Mouse (Mus musculus) embryonic facial prominence, embryonic 15.5 days (tissue): ENCODE results near the gene Dhx35. TPM values are rescaled to one million over a fixed set of nuclear protein-coding genes. Genes with fewer than 3 reads are reported as not detected.

Experiments
- ATAC-seq: fragments of 200-750 bp; cut with Nextera tagmentation; 2 replicates; pipeline ENCODE4 v1.8.0; 2017; ENCODE audit warnings: low read depth, moderate TSS enrichment; ENCODE audit not compliant: insufficient number of reproducible peaks, low FRiP score, low TSS enrichment
- H3K27ac ChIP-seq: fragments of 300-500 bp; sonication (generic); replicated peaks from 2 replicates; pipeline ENCODE4 v1.5.1; 2015; ENCODE audit warnings: mild to moderate bottlenecking, inconsistent platforms
- H3K27me3 ChIP-seq: fragments of 300-500 bp; sonication (generic); 2 replicates; pipeline ENCODE4 v1.6.1; 2015; ENCODE audit warnings: inconsistent platforms
- H3K36me3 ChIP-seq: fragments of 300-500 bp; sonication (generic); 2 replicates; pipeline ENCODE4 v1.6.1; 2015; ENCODE audit warnings: mild to moderate bottlenecking, inconsistent platforms
- H3K4me1 ChIP-seq: fragments of 300-500 bp; sonication (generic); 2 replicates; pipeline ENCODE4 v1.6.1; 2015; ENCODE audit warnings: inconsistent platforms
- H3K4me2 ChIP-seq: fragments of 300-500 bp; sonication (generic); replicated peaks from 2 replicates; pipeline ENCODE4 v1.6.1; 2015; ENCODE audit warnings: mild to moderate bottlenecking, inconsistent platforms
- H3K4me3 ChIP-seq: fragments of 300-500 bp; sonication (generic); replicated peaks from 2 replicates; pipeline ENCODE4 v1.5.1; 2015; ENCODE audit warnings: mild to moderate bottlenecking, inconsistent platforms
- H3K9ac ChIP-seq: fragments of 300-500 bp; sonication (generic); 2 replicates; pipeline ENCODE4 v1.6.1; 2015; ENCODE audit warnings: inconsistent platforms
- H3K9me3 ChIP-seq: fragments of 300-500 bp; sonication (generic); replicated peaks from 2 replicates; pipeline ENCODE4 v1.6.1; 2016; ENCODE audit warnings: inconsistent platforms
- WGBS: fragments of 180-500 bp; shearing (Covaris S2); methylation state at CpG from one replicate; pipeline ENCODE4 v1.1.7; 2015; 5-methylcytosine and 5-hydroxymethylcytosine counted together
- polyA plus RNA-seq: library from polyadenylated mRNA; unstranded; fragments of >200 nt; fragmentation: Nextera tagmentation; extraction: Ambion mirVana; gene quantifications from 2 replicates; pipeline ENCODE4 v1.2.1, GENCODE M21; 2015

The Dhx35 gene
- polyA plus RNA-seq, 1 experiment from 2014 or later, result 12.5 TPM

GRCm38 (mm10) chr2:158772808-158773207 lies 21.8 kb upstream of the Dhx35 start:
- Histone ChIP-seq H3K9ac (no peak overlapping the region), H3K9me3 (no peaks in the 10 kb centered on the region), H3K27me3 (no peaks in the 10 kb centered on the region), H3K36me3 (peaks cover 13% of the 10 kb centered on the region; the same call in 1 of the 2 replicates), H3K27ac (no peak overlapping the region), H3K4me1 (peaks cover 65% of the 10 kb centered on the region), H3K4me2 (no peak overlapping the region), H3K4me3 (no peak overlapping the region)
- no peak for ATAC-seq
- 88% methylated on average over 13 of the region's 13 CpGs for WGBS

- WGBS, result 67% methylated on average over 8 of the region's 8 CpGs
- Histone ChIP-seq H3K27me3 (no peaks in the 10 kb centered on the region), H3K4me1 (peaks cover 56% of the 10 kb centered on the region), H3K9me3 (no peaks in the 10 kb centered on the region), H3K9ac (no peak overlapping the region), H3K4me2 (no peak overlapping the region), H3K4me3 (no peak overlapping the region), H3K36me3 (peaks cover 13% of the 10 kb centered on the region; the same call in 1 of the 2 replicates), H3K27ac (no peak overlapping the region)
- no peak for ATAC-seq
Observed at GRCm38 (mm10) chr2:158774886-158775285, 19.7 kb upstream of the Dhx35 start.

GRCm38 (mm10) chr2:158776716-158777115 lies 17.9 kb upstream of the Dhx35 start:
- H3K9me3 ChIP-seq, result no peaks in the 10 kb centered on the region
- no peak overlapping the region for H3K4me2 ChIP-seq
- 79% methylated on average over 4 of the region's 4 CpGs for WGBS
- peaks cover 38% of the 10 kb centered on the region for H3K4me1 ChIP-seq
- H3K36me3 ChIP-seq, result peaks cover 29% of the 10 kb centered on the region
- H3K27ac ChIP-seq, result no peak overlapping the region
- H3K27me3 ChIP-seq, result no peaks in the 10 kb centered on the region
- no peak overlapping the region for H3K9ac ChIP-seq
- H3K4me3 ChIP-seq, result no peak overlapping the region
- no peak for ATAC-seq

GRCm38 (mm10) chr2:158777490-158777889 lies 17.1 kb upstream of the Dhx35 start:
- H3K4me2 ChIP-seq, result no peak overlapping the region
- peaks cover 32% of the 10 kb centered on the region for H3K4me1 ChIP-seq
- H3K9me3 ChIP-seq, result no peaks in the 10 kb centered on the region
- 74% methylated on average over 6 of the region's 6 CpGs for WGBS
- H3K27me3 ChIP-seq, result no peaks in the 10 kb centered on the region
- no peak overlapping the region for H3K9ac ChIP-seq
- peaks cover 32% of the 10 kb centered on the region for H3K36me3 ChIP-seq
- ATAC-seq, result no peak
- H3K4me3 ChIP-seq, result no peak overlapping the region
- H3K27ac ChIP-seq, result no peak overlapping the region

GRCm38 (mm10) chr2:158778349-158778748 lies 16.3 kb upstream of the Dhx35 start:
- H3K36me3 ChIP-seq, result peaks cover 34% of the 10 kb centered on the region
- no peaks in the 10 kb centered on the region for H3K27me3 ChIP-seq
- no peaks in the 10 kb centered on the region for H3K9me3 ChIP-seq
- no peak overlapping the region; the same call in 1 of the 2 replicates for H3K27ac ChIP-seq
- H3K9ac ChIP-seq, result no peak overlapping the region
- H3K4me1 ChIP-seq, result peaks cover 28% of the 10 kb centered on the region
- H3K4me3 ChIP-seq, result no peak overlapping the region
- H3K4me2 ChIP-seq, result no peak overlapping the region
- WGBS, result 60% methylated on average over 7 of the region's 7 CpGs
- ATAC-seq, result no peak

- Histone ChIP-seq H3K9ac (no peak overlapping the region), H3K36me3 (peaks cover 52% of the 10 kb centered on the region), H3K4me3 (no peak overlapping the region), H3K27ac (no peak overlapping the region), H3K4me2 (no peak overlapping the region), H3K9me3 (no peaks in the 10 kb centered on the region), H3K4me1 (peaks cover 24% of the 10 kb centered on the region), H3K27me3 (no peaks in the 10 kb centered on the region)
- ATAC-seq, result no peak
- 96% methylated on average over 7 of the region's 7 CpGs for WGBS
Observed at GRCm38 (mm10) chr2:158781126-158781525, 13.5 kb upstream of the Dhx35 start.

- Histone ChIP-seq H3K9me3 (no peaks in the 10 kb centered on the region), H3K9ac (no peak overlapping the region), H3K36me3 (peaks cover 40% of the 10 kb centered on the region), H3K4me1 (no peaks in the 10 kb centered on the region), H3K4me2 (no peak overlapping the region), H3K27me3 (no peaks in the 10 kb centered on the region), H3K27ac (no peak overlapping the region), H3K4me3 (no peak overlapping the region)
- ATAC-seq, result no peak
- 84% methylated on average over 14 of the region's 14 CpGs for WGBS
Observed at GRCm38 (mm10) chr2:158786927-158787795, 7.4 kb upstream of the Dhx35 start.

GRCm38 (mm10) chr2:158795043-158795442 lies 436 bp downstream of the Dhx35 start:
- Histone ChIP-seq H3K4me3 (peak overlapping the region; percentile 91), H3K4me2 (peak overlapping the region; percentile 75), H3K27ac (peak overlapping the region; percentile 86), H3K9me3 (no peaks in the 10 kb centered on the region), H3K4me1 (peaks cover 22% of the 10 kb centered on the region), H3K27me3 (no peaks in the 10 kb centered on the region), H3K36me3 (no peaks in the 10 kb centered on the region), H3K9ac (peak overlapping the region; percentile 63)
- WGBS, result 11% methylated on average over 15 of the region's 15 CpGs
- no peak for ATAC-seq

GRCm38 (mm10) chr2:158795875-158796274 lies 1.3 kb downstream of the Dhx35 start:
- H3K36me3 ChIP-seq, result no peaks in the 10 kb centered on the region
- 80% methylated on average over 2 of the region's 2 CpGs for WGBS

GRCm38 (mm10) chr2:158799328-158799727 lies 4.7 kb downstream of the Dhx35 start:
- H3K9ac ChIP-seq, result no peak overlapping the region
- no peaks in the 10 kb centered on the region for H3K27me3 ChIP-seq
- peak overlapping the region; percentile 40 for H3K27ac ChIP-seq
- peaks cover 20% of the 10 kb centered on the region; the same call in 1 of the 2 replicates for H3K36me3 ChIP-seq
- no peaks in the 10 kb centered on the region for H3K9me3 ChIP-seq
- no peak overlapping the region for H3K4me2 ChIP-seq
- H3K4me1 ChIP-seq, result peaks cover 17% of the 10 kb centered on the region
- 42% methylated on average over 4 of the region's 4 CpGs for WGBS
- no peak for ATAC-seq
- no peak overlapping the region for H3K4me3 ChIP-seq

More at GRCm38 (mm10) chr2:158795875-158796274, 1.3 kb downstream of the Dhx35 start:
- no peak for ATAC-seq
- H3K9ac ChIP-seq, result no peak overlapping the region
- no peak overlapping the region for H3K4me3 ChIP-seq
- no peaks in the 10 kb centered on the region for H3K27me3 ChIP-seq
- H3K27ac ChIP-seq, result no peak overlapping the region
- no peak overlapping the region; the same call in 1 of the 2 replicates for H3K4me2 ChIP-seq
- H3K4me1 ChIP-seq, result peaks cover 22% of the 10 kb centered on the region
- no peaks in the 10 kb centered on the region for H3K9me3 ChIP-seq

- no peak for ATAC-seq
- Histone ChIP-seq H3K9me3 (no peaks in the 10 kb centered on the region), H3K27me3 (no peaks in the 10 kb centered on the region), H3K36me3 (peaks cover 26% of the 10 kb centered on the region; the same call in 1 of the 2 replicates), H3K9ac (no peak overlapping the region), H3K4me2 (no peak overlapping the region), H3K4me1 (0 out of 2 replicates have a peak, but pooled peaks cover 13% of the 10 kb centered on the region), H3K27ac (no peak overlapping the region), H3K4me3 (no peak overlapping the region)
- WGBS, result 88% methylated on average over 8 of the region's 8 CpGs
Observed at GRCm38 (mm10) chr2:158800788-158801187, 6.2 kb downstream of the Dhx35 start.
